Mouse (Mus musculus) ES-E14 (cell line): Measurements from ENCODE around the gene Parn. TPM values are rescaled to one million over a fixed set of nuclear protein-coding genes. Genes with fewer than 3 reads are reported as not detected.

Experiments used
- DNase-seq: peaks from one replicate; pipeline ENCODE4 v3.0.0-alpha.2; 2013; ENCODE audit warnings: low read depth, low spot score
- H3K27ac ChIP-seq: 2 replicates; pipeline ENCODE4 v1.5.1; 2012; ENCODE audit warnings: low read depth, mild to moderate bottlenecking, low read length, moderate library complexity, mixed read lengths; ENCODE audit not compliant: poor library complexity, insufficient read depth, severe bottlenecking
- H3K36me3 ChIP-seq: 2 replicates; pipeline ENCODE4 v1.6.1; 2012; ENCODE audit warnings: mild to moderate bottlenecking, low read length, moderate library complexity, mixed read lengths; ENCODE audit not compliant: control insufficient read depth, poor library complexity, insufficient read depth, severe bottlenecking
- H3K4me1 ChIP-seq, 2 experiments: fragments of 150-350 bp in 1 of 2; sonication (generic) in 1 of 2; 2 replicates each; pipeline ENCODE4 v1.6.1; 2012; ENCODE audit warnings: low read length in 2 of 2, mild to moderate bottlenecking in 1 of 2, mixed read lengths in 1 of 2; ENCODE audit not compliant: control insufficient read depth in 2 of 2, insufficient read depth in 2 of 2, poor library complexity in 1 of 2
- H3K4me3 ChIP-seq, 2 experiments: fragments of 150-350 bp in 1 of 2; sonication (generic) in 1 of 2; 2 replicates each; pipeline ENCODE4 v1.5.1; 2012; ENCODE audit warnings: low read length in 2 of 2, low read depth in 1 of 2, mild to moderate bottlenecking in 1 of 2, mixed read lengths in 1 of 2; ENCODE audit not compliant: insufficient read depth in 1 of 2, poor library complexity in 1 of 2, severe bottlenecking in 1 of 2
- H3K9ac ChIP-seq: 2 replicates; pipeline ENCODE4 v1.6.1; 2012; ENCODE audit warnings: low read depth, mild to moderate bottlenecking, low read length, mixed read lengths; ENCODE audit not compliant: poor library complexity, insufficient read depth, severe bottlenecking
- H3K9me3 ChIP-seq: fragments of 150-350 bp; sonication (generic); 2 replicates; pipeline ENCODE4 v1.6.1; 2012; ENCODE audit warnings: low read depth, mild to moderate bottlenecking, low read length; ENCODE audit not compliant: control insufficient read depth, insufficient read depth
- CHD2 ChIP-seq: IDR thresholded peaks from 2 replicates; pipeline ENCODE4 v1.6.1; 2014; ENCODE audit warnings: mild to moderate bottlenecking, low read depth, low read length, inconsistent platforms
- HCFC1 ChIP-seq: IDR thresholded peaks from 2 replicates; pipeline ENCODE4 v1.6.1; 2012; ENCODE audit warnings: low read length, inconsistent platforms, borderline replicate concordance; ENCODE audit not compliant: insufficient read depth
- MAFK ChIP-seq: IDR thresholded peaks from 2 replicates; pipeline ENCODE4 v1.6.1; 2014; ENCODE audit warnings: mild to moderate bottlenecking, low read depth, low read length, inconsistent platforms; ENCODE audit not compliant: insufficient read depth
- ZC3H11A ChIP-seq: IDR thresholded peaks from 2 replicates; pipeline ENCODE4 v1.6.1; 2012; ENCODE audit warnings: low read depth, mild to moderate bottlenecking, inconsistent platforms, low read length, borderline replicate concordance
- ZNF384 ChIP-seq: IDR thresholded peaks from 2 replicates; pipeline ENCODE4 v1.6.1; 2012; ENCODE audit warnings: low read depth, low read length, inconsistent platforms
- in situ Hi-C, 2 experiments: fragments of 600-800 bp; cut with MboI; formaldehyde crosslinking; loops; one replicate each; pipeline ENCODE4 v1.15.1; 2025; ENCODE audit warnings: low sequenced_read_pairs in 2 of 2, inconsistent platforms in 1 of 2; ENCODE audit not compliant: unreplicated experiment in 2 of 2
- total RNA-seq: library from RNA; depleted of rRNA; stranded (reverse); fragments of 300-350 nt; gene quantifications from 2 replicates; pipeline ENCODE4 v1.2.3, GENCODE M21; 2012; rRNA removed

Parn gene
- total RNA-seq, 1 experiment = 30.3 TPM

GRCm38 (mm10) chr16:13504476-13504875 is 163.5 kb downstream of the Parn start:
- DNase-seq = no peak
- Histone ChIP-seq H3K9ac (no peak overlapping the region), H3K27ac (no peak overlapping the region), H3K36me3 (no peaks in the 10 kb centered on the region), H3K9me3 (no peaks in the 10 kb centered on the region), H3K4me3 (no peak overlapping the region), H3K4me1 (no peaks in the 10 kb centered on the region)
- in situ Hi-C loops = no loop called here
- TF ChIP-seq ZC3H11A (no peak), CHD2 (no peak)

GRCm38 (mm10) chr16:13498923-13499322 is 169.0 kb downstream of the Parn start:
- no peaks in the 10 kb centered on the region for H3K36me3 ChIP-seq
- H3K4me1 ChIP-seq = no peaks in the 10 kb centered on the region
- no peak for TF ChIP-seq ZC3H11A
- H3K4me3 ChIP-seq = no peak overlapping the region
- in situ Hi-C loops = no loop called here
- DNase-seq = no peak
- H3K27ac ChIP-seq = no peak overlapping the region
- no peak overlapping the region for H3K9ac ChIP-seq
- no peaks in the 10 kb centered on the region for H3K9me3 ChIP-seq

- TF ChIP-seq ZNF384 (no peak), HCFC1 (no peak), ZC3H11A (no peak), MAFK (no peak), CHD2 (no peak)
- Histone ChIP-seq H3K4me3 (no peak overlapping the region), H3K9me3 (no peaks in the 10 kb centered on the region), H3K4me1 (no peaks in the 10 kb centered on the region), H3K9ac (no peak overlapping the region), H3K36me3 (no peaks in the 10 kb centered on the region), H3K27ac (no peak overlapping the region)
- no peak for DNase-seq
- in situ Hi-C loops = no loop called here
Observed at GRCm38 (mm10) chr16:13493981-13494380, 174.0 kb downstream of the Parn start.

GRCm38 (mm10) chr16:13492996-13493395 is 175.0 kb downstream of the Parn start:
- Histone ChIP-seq H3K9me3 (no peaks in the 10 kb centered on the region), H3K4me3 (no peak overlapping the region), H3K4me1 (no peaks in the 10 kb centered on the region), H3K9ac (no peak overlapping the region), H3K27ac (no peak overlapping the region), H3K36me3 (no peaks in the 10 kb centered on the region)
- DNase-seq = no peak
- in situ Hi-C loops = no loop called here
- TF ChIP-seq CHD2 (no peak), ZNF384 (no peak), ZC3H11A (no peak), MAFK (no peak), HCFC1 (no peak)

GRCm38 (mm10) chr16:13491776-13492175 is 176.2 kb downstream of the Parn start:
- Histone ChIP-seq H3K36me3 (no peaks in the 10 kb centered on the region), H3K4me1 (no peaks in the 10 kb centered on the region), H3K9me3 (no peaks in the 10 kb centered on the region), H3K9ac (no peak overlapping the region), H3K4me3 (no peak overlapping the region), H3K27ac (no peak overlapping the region)
- no peak for DNase-seq
- in situ Hi-C loops = no loop called here
- TF ChIP-seq CHD2 (no peak), ZNF384 (no peak), HCFC1 (no peak), MAFK (no peak), ZC3H11A (no peak)

Other genes with a start within 250 kb of the Parn start
- 39.4 and 45.5 TPM in 2 replicates for gene Bfar, start 3.7 kb upstream of the Parn start, total RNA-seq
- gene 3110001I22Rik, start 3.8 kb upstream of the Parn start, total RNA-seq = 7.8 and 10.9 TPM in 2 replicates
- gene Pla2g10, start 62.8 kb upstream of the Parn start, total RNA-seq = 38.9 and 43.6 TPM in 2 replicates
- 125 and 147 TPM in 2 replicates for gene Rrn3, start 112.5 kb upstream of the Parn start, total RNA-seq
- 48.2 and 54.2 TPM in 2 replicates for gene Ntan1, start 150.7 kb upstream of the Parn start, total RNA-seq
- 50.8 and 88.3 TPM in 2 replicates for gene Pdxdc1, start 235.0 kb upstream of the Parn start, total RNA-seq
- gene Mpv17l, start 235.0 kb upstream of the Parn start, total RNA-seq = 8.4 and 13.9 TPM in 2 replicates